Mouse (Mus musculus) intestine, embryonic 14.5 days (tissue): ENCODE data around the gene Med18. TPM values are rescaled to one million over a fixed set of nuclear protein-coding genes. Genes with fewer than 3 reads are reported as not detected.
A peak's percentile ranks its signal among the peaks of the same experiment; 100 is the strongest.

Experiments
- ATAC-seq: fragments of 200-750 bp; cut with Nextera tagmentation; replicated peaks from 2 replicates; pipeline ENCODE4 v1.8.0; 2017; ENCODE audit warnings: low read depth, moderate number of reproducible peaks, moderate TSS enrichment, moderate library complexity; ENCODE audit not compliant: low FRiP score, low TSS enrichment
- DNase-seq: peaks from one replicate; pipeline ENCODE4 v3.0.0-alpha.2; 2018; ENCODE audit warnings: low spot score
- H3K27ac ChIP-seq: fragments of 300-500 bp; sonication (generic); 2 replicates; pipeline ENCODE4 v1.5.1; 2014; ENCODE audit warnings: low read depth, mild to moderate bottlenecking, control low read depth
- H3K27me3 ChIP-seq: fragments of 300-500 bp; sonication (generic); replicated peaks from 2 replicates; pipeline ENCODE4 v1.6.1; 2014; ENCODE audit warnings: low read length, control low read depth; ENCODE audit not compliant: control insufficient read depth, insufficient read depth
- H3K36me3 ChIP-seq: fragments of 300-500 bp; sonication (generic); 2 replicates; pipeline ENCODE4 v1.6.1; 2014; ENCODE audit warnings: low read length, control low read depth; ENCODE audit not compliant: control insufficient read depth, insufficient read depth
- H3K4me1 ChIP-seq: fragments of 300-500 bp; sonication (generic); replicated peaks from 2 replicates; pipeline ENCODE4 v1.6.1; 2014; ENCODE audit warnings: low read length, control low read depth, mixed read lengths; ENCODE audit not compliant: control insufficient read depth, insufficient read depth
- H3K4me2 ChIP-seq: fragments of 300-500 bp; sonication (generic); 2 replicates; pipeline ENCODE4 v1.6.1; 2014; ENCODE audit warnings: low read length
- H3K4me3 ChIP-seq: fragments of 300-500 bp; sonication (generic); 2 replicates; pipeline ENCODE4 v1.5.1; 2014; ENCODE audit warnings: low read depth, low read length, control low read depth, mixed read lengths
- H3K9ac ChIP-seq: fragments of 300-500 bp; sonication (generic); 2 replicates; pipeline ENCODE4 v1.6.1; 2014; ENCODE audit warnings: mild to moderate bottlenecking, low read length
- H3K9me3 ChIP-seq: fragments of 300-500 bp; sonication (generic); 2 replicates; pipeline ENCODE4 v1.6.1; 2016; ENCODE audit warnings: low read length, control low read depth; ENCODE audit not compliant: control insufficient read depth
- WGBS: fragments of 180-500 bp; shearing (Covaris S2); extraction: QIAGEN DNeasy Blood & Tissue Kit; methylation state at CpG from one replicate; pipeline ENCODE4 v1.1.7; 2014; 5-methylcytosine and 5-hydroxymethylcytosine counted together
- polyA plus RNA-seq: library from polyadenylated mRNA; unstranded; fragments of >200 nt; fragmentation: Nextera tagmentation; extraction: Ambion mirVana; gene quantifications from 2 replicates; pipeline ENCODE4 v1.2.1, GENCODE M21; 2014

Gene Med18
- polyA plus RNA-seq, 1 experiment from 2014 or later = 11.4 TPM

DNA sequence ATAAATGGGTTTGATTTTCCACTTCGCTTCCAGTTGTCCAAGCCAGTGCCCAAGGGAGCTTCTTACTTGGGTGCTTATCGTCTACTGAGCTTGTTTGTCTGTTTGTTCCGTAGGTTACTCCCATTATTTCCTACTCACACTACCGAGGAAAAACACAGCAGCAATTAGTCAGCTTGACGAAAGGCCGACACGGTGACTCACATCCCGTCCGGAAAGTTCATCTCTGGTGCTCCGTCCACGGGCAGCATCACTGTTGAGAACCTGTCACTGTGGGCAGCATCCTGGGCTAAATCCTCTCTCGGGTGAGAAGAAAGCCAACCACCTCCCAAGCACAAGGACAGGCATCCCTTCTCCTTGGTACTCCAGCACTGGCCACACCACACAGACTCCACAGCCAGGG lies 17.6 kb downstream of the Med18 start:
- ATAC-seq = no peak

DNA sequence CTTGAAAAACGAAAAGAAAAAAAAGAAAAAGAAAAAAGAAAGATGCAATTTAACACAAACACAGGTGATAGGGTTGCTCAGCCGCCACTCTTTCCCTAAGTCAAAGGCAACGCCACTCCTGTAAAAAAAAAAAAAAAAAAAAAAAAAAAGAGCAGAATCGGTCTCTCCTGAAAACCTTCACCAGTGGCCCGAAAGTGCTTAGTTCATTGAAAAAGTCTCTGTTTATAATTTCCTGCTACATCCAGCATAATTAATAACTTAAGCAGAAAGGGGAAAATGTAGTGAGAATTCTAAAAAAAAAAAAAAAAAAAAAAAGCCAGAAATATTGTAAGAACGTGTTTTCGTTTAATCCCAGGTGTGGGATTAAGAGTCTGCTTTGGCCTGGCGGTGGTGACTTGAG lies 19.2 kb downstream of the Med18 start:
- Histone ChIP-seq H3K4me3 (no peak overlapping the region), H3K36me3 (no peaks in the 10 kb centered on the region), H3K27ac (no peak overlapping the region), H3K27me3 (no peaks in the 10 kb centered on the region), H3K9ac (no peak overlapping the region), H3K4me2 (no peak overlapping the region), H3K9me3 (no peaks in the 10 kb centered on the region), H3K4me1 (no peaks in the 10 kb centered on the region)
- WGBS = 73% methylated on average over 8 of the region's 8 CpGs
- no peak for DNase-seq
- ATAC-seq = no peak

More for the DNA sequence above, 17.6 kb downstream of the Med18 start:
- H3K36me3 ChIP-seq = no peaks in the 10 kb centered on the region
- 81% methylated on average over 12 of the region's 12 CpGs for WGBS
- no peak for DNase-seq
- H3K9me3 ChIP-seq = no peaks in the 10 kb centered on the region
- H3K4me2 ChIP-seq = no peak overlapping the region
- H3K9ac ChIP-seq = no peak overlapping the region
- H3K27ac ChIP-seq = no peak overlapping the region
- no peak overlapping the region for H3K4me3 ChIP-seq
- H3K4me1 ChIP-seq = no peaks in the 10 kb centered on the region
- no peaks in the 10 kb centered on the region for H3K27me3 ChIP-seq

DNA sequence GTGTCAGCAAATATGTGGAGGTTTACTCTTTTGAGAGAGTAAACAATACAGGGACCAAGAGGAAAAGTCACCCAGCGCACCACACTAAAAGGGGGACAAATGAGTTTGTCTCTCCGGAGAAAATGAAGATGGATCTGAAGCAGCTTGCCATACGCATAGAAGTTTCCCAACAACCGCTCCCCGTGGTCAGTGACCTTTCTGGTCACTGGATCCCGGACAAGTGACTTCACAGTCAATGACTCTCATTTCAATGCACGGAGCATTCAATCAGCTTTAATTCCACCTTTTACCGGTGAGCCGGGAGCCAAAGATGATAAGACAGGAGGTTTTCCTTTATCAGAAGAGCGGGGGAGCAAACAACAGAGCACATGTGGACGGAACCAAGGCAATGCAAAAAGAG lies 25.9 kb downstream of the Med18 start:
- DNase-seq (no peak), ATAC-seq (no peak)
- Histone ChIP-seq H3K4me3 (no peak overlapping the region), H3K4me2 (no peak overlapping the region), H3K27me3 (no peaks in the 10 kb centered on the region), H3K9me3 (no peaks in the 10 kb centered on the region), H3K27ac (no peak overlapping the region), H3K36me3 (no peaks in the 10 kb centered on the region), H3K4me1 (no peaks in the 10 kb centered on the region), H3K9ac (no peak overlapping the region)
- 59% methylated on average over 11 of the region's 11 CpGs for WGBS

DNA sequence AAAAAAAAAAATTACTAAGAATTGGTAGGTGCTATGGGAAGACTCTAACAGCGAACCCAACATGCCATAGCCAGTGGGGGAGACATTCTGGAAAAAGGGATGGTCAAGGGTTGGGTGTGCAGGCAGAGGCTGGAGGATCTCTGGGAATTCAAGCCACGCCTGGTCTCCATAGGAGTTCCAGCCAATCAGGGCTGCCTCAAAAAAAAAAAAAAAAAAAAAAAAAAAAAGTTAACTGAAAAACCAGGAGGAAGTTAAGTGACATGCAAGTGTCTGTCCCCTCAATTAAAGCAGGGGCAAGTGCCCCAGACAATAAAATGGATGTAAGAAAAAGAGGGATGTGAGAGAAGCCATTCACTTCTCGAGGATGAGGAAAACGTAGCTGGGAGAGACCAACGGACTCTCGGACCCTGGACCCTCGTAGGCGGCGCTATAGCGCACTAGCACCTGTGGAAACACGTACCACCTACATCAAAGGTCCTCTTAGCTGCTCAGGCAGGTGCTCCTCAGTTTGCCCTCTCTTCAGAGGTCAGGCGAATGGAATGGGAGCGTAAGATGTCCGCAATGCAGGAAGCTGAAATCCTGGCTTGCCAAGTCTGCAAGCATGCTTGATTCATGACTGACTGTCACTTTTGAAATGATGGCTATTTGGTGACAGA lies 30.9 kb downstream of the Med18 start:
- ATAC-seq = no peak
- H3K36me3 ChIP-seq = no peaks in the 10 kb centered on the region
- H3K9ac ChIP-seq = no peak overlapping the region
- H3K9me3 ChIP-seq = no peaks in the 10 kb centered on the region
- 0 out of 2 replicates have a peak overlapping the region, but pooled peaks have one; percentile 8 for H3K4me3 ChIP-seq
- no peak for DNase-seq
- 12% methylated on average over 14 of the region's 14 CpGs for WGBS
- no peaks in the 10 kb centered on the region for H3K27me3 ChIP-seq
- no peak overlapping the region for H3K27ac ChIP-seq
- H3K4me2 ChIP-seq = peak overlapping the region; percentile 40
- H3K4me1 ChIP-seq = no peaks in the 10 kb centered on the region

DNA sequence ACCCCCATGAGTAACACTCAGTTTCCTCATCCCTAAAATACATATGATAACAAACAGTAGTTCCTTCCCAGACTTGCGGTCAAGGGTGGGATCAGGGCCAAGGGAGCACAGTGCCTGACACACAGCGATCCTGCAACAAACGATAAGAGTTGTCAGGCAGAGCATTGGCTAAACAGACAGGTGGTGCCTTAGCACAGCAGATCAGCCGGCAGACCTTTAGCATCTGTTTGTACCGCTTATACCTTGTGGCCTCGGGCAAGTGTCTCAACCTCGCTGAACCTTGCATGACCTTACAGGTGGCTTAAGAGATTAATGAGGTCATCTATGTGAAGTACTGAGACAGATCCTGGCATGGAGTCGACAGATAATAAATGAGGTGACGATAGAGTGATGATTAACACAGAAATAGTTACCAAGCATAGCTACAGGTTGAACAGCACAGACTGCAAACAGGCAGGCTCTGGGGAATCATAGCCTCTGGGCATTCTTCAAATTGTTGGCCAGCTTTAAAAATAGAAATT lies 35.6 kb downstream of the Med18 start:
- DNase-seq (no peak), ATAC-seq (no peak)
- H3K9ac ChIP-seq = no peak overlapping the region
- WGBS = 37% methylated on average over 9 of the region's 9 CpGs
- H3K4me3 ChIP-seq = no peak overlapping the region
- no peaks in the 10 kb centered on the region for H3K36me3 ChIP-seq
- no peak overlapping the region for H3K27ac ChIP-seq
- H3K9me3 ChIP-seq = no peaks in the 10 kb centered on the region
- no peaks in the 10 kb centered on the region for H3K4me1 ChIP-seq
- H3K27me3 ChIP-seq = no peaks in the 10 kb centered on the region
- no peak overlapping the region for H3K4me2 ChIP-seq

DNA sequence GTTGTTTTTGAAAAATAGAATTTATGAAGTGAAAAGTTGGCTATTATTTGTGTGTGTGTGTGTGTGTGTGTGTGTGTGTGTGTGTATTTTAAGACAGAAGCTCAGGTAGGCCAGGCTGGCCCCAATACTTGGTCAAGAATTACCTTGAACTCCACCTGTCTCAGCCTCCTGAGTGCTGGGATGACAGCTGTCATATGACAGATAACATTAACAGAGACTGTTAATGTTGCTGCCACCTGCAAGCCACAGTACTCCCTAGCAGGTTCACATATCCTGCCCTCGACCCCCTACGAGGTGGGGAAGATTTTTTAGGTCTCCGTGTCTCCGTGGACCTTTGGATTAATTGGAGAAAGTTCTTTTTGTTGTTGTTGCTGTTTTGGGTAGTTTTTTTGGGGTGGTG lies 36.2 kb downstream of the Med18 start:
- H3K27ac ChIP-seq = no peak overlapping the region
- ATAC-seq = no peak
- H3K27me3 ChIP-seq = no peaks in the 10 kb centered on the region
- 79% methylated on average over 4 of the region's 4 CpGs for WGBS
- DNase-seq = no peak
- H3K4me1 ChIP-seq = no peaks in the 10 kb centered on the region
- no peak overlapping the region for H3K9ac ChIP-seq
- no peaks in the 10 kb centered on the region for H3K9me3 ChIP-seq
- H3K36me3 ChIP-seq = no peaks in the 10 kb centered on the region
- H3K4me2 ChIP-seq = no peak overlapping the region
- H3K4me3 ChIP-seq = no peak overlapping the region

DNA sequence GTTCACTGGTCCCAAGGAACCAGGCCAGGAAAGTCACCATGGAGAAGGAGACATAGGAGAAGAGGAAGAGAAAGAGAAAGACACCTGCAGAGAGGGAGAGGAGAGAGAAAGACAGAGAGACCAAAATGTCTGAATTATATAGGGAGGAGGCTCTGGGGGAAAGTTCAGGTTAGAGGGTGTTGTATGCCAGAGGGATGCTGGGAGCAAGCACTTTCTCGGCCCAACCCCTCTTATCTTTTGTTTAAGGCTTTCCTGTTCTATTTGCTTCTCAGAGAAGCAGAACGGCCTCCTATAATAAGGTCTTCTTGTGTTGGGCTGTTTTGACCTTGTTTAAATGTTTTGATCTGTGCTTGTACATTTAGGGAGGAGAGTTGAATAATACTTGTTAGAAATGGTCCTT lies 37.7 kb downstream of the Med18 start:
- Histone ChIP-seq H3K4me3 (no peak overlapping the region), H3K36me3 (no peaks in the 10 kb centered on the region), H3K4me1 (peaks cover 2% of the 10 kb centered on the region), H3K9ac (no peak overlapping the region), H3K4me2 (no peak overlapping the region), H3K9me3 (no peaks in the 10 kb centered on the region), H3K27me3 (no peaks in the 10 kb centered on the region), H3K27ac (no peak overlapping the region)
- 31% methylated on average over 2 of the region's 2 CpGs for WGBS
- ATAC-seq (no peak), DNase-seq (no peak)

DNA sequence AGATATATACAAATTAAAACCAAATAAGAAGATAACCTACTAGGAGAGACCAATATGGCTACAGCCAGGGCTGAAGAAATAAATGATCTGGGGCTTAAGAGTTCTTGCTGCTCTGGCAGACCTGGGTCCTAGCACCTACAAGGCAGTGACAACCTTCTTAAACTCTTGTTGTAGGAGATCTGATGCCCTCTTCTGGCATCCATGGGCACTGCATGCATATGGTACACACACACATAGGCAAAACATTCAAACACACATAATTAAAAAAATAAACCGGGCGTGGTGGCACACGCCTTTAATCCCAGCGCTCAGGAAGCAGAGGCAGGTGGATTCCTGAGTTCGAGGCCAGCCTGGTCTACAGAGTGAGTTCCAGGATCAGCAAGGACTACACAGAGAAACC lies 39.0 kb downstream of the Med18 start:
- Histone ChIP-seq H3K27ac (no peak overlapping the region), H3K4me3 (no peak overlapping the region), H3K9ac (no peak overlapping the region), H3K4me1 (peaks cover 13% of the 10 kb centered on the region), H3K4me2 (no peak overlapping the region), H3K9me3 (no peaks in the 10 kb centered on the region), H3K27me3 (no peaks in the 10 kb centered on the region), H3K36me3 (no peaks in the 10 kb centered on the region)
- WGBS = 95% methylated on average over 5 of the region's 5 CpGs
- DNase-seq = no peak
- no peak for ATAC-seq
